Mouse (Mus musculus) ovary, postnatal 14 days (tissue): ENCODE measurements around the gene Map3k20.

Source experiments
- DNase-seq: peaks from one replicate; pipeline ENCODE4 v3.0.0; 2022; ENCODE audit warnings: low spot score

The Map3k20 gene

DNA sequence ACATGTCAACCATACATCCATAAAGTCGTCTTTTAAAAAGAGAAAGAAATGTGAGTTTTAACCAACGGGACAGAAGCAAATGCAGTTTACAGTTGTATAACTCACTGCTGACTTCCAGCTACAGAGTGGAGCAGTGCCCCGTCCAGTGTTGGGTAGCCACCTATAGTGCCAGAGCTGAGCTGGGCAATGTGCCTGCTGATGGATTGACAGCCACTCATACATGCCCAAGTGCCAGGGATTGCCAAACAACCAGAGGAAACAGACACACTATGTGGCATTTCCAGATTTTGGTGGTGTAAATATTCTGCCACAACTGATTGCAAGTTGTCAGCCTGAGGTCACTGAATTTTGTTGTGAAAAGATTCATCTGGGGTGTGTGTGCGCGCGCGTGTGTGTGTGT is 139.2 kb downstream of the Map3k20 start:
- no peak for DNase-seq

DNA sequence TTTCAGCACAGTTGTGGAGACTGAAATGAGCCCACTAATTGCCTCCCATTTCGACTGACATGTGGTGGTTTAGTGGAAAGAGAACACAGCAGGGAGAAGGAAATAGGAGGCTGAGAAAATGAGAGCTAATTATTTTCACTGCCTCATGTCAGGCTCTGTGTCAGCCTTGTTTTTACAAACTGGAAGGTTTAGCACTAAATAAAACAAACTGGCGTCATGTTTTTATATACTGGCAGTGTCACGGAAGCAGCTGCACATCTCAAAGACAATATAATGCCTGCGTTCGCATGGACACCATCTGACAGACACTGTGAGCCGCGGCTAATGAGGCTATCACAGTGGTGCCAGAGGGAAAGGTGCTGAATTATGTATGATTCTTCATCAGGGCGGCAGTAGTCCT is 141.3 kb downstream of the Map3k20 start:
- no peak for DNase-seq

- DNase-seq: no peak
Measured at GRCm38 (mm10) chr2:72427288-72427687, 141.9 kb downstream of the Map3k20 start.

DNA sequence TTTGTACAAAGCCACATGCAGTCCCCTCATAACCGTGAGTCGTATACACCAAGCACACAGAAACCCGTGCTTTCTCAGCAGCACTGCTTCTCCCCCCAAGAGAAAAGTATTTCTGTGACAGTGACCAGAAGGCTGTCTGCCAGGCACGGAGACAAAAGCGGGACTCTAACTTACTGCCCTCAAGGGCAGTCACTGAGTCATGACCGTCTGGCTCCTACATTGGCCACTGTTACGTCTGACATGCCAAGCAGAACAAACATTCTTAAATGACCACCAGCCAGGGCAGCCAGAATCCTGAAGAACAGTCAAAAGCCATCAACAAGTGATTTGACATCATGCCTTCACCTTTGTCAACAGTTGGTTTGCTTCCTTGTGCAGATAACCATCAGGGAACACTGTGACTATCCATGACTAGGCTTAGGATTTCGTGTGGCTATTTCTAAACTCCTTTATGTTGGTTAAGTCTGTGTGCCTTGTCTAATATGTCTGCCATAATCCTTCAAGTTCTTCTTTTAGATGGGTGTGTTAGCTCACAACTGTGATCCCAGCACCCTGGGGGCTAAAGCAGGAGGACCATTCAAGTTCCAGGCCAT is 153.6 kb downstream of the Map3k20 start:
- no peak for DNase-seq

DNA sequence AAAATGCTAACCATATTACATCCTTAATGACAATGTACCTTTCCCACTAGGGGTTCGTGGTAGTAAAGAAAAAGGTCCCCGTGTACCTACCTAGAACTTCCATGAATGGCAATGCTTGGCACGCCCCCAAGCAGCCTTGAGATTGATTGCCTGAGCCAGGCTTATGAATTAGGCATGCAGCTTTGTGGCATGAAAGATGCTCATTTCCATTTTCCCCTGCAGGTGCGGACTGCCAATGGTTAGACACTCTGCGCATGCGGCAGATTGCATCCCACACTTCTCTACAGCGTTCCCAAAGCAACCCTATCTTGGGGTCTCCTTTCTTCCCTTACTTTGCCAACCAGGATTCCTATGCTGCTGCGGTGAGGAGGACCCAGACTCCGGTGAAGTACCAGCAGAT is 155.6 kb downstream of the Map3k20 start:
- no peak for DNase-seq

- DNase-seq: no peak
Measured at GRCm38 (mm10) chr2:72442825-72443224, 157.4 kb downstream of the Map3k20 start.

DNA sequence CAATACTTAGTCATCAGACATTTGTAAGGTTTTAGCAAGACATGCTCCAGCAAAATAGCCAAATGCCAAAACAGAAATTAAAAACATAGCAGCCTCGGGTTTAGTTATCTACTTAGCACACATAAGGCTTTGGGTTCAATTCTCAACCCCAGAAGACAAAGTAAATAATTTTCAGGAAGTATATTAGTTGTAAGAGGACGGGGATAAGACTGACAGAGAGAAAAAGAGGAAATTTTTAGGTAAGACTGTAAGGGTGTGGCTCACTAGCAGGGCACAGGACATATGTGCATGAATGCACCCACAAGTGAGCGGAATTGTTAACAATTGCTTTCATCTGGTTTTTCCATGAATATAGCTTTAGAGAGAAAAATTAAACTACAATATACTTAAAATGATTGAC is 158.5 kb downstream of the Map3k20 start:
- no peak for DNase-seq

- no peak for DNase-seq
Measured at GRCm38 (mm10) chr2:72446106-72446505, 160.7 kb downstream of the Map3k20 start.

DNA sequence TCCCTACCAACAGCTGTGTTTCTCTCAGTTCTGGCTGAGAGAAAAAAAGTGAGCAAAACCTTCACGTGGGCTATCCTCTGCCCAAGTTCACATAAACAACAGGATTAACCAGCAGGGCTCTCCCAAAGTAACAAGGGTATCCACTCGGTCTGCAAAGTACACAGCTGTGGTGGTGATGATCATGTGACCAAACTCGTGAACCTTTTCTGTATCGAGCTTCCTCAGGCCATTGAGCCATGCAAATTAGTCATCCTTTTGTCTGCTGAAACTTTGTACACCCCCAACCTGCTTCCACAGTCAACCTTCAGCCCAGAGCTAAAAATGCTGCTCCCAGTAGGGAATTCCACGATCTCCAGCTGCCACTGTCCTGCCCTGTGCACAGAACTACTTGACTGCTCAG is 161.2 kb downstream of the Map3k20 start:
- no peak for DNase-seq

DNA sequence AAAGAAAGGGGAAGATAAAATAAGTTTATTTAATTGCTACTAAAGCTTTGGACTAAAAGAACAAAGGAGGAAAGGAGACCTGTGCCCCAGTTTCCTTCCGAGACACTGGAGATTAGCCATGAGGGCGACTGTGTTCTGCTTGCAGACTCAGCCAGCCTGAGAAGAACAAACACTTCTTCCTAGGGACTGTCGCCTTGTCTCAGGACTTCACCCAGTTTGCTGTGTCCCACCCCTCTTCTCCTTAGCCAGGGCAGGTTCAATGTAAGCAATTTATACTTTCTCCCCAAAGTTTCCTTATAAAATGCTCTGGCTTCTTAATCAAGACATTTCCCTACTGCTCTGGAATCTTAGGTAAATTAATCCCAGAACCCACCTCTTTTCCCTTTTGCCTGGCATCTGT is 168.1 kb downstream of the Map3k20 start:
- no peak for DNase-seq

GRCm38 (mm10) chr2:72456189-72456588 is 170.8 kb downstream of the Map3k20 start:
- no peak for DNase-seq

DNA sequence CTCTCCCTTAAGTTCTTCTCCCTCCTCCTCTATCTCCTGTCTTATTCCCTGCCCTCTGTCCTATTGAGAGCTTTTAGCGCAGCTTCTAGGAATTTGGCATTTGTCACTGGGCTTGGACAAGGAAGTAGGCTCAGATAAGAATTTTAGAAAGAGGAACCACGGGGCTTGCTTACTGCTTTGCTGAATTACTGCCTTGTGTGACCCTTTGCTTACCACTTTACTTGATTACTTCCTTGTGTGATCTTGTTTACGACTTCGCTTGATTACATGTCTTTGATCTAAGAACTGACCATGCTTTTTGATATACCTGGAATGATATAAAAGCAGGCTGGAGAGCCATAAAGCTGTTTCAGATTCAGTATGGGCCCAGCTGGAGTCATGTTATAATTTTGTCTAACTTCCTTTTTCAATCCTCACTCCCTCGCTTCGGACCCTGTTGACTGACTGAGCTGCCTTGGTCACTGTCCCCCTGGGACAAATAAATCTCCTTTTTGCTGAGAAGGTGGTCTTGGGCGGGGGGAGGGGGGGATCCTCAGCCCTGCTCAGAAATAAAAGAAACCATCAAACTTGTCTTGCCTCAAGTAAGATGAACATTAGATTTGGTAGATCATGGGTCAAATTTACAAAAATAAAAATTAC is 179.1 kb downstream of the Map3k20 start:
- DNase-seq: no peak

GRCm38 (mm10) chr2:72467604-72468003 is 182.2 kb downstream of the Map3k20 start:
- DNase-seq: no peak

DNA sequence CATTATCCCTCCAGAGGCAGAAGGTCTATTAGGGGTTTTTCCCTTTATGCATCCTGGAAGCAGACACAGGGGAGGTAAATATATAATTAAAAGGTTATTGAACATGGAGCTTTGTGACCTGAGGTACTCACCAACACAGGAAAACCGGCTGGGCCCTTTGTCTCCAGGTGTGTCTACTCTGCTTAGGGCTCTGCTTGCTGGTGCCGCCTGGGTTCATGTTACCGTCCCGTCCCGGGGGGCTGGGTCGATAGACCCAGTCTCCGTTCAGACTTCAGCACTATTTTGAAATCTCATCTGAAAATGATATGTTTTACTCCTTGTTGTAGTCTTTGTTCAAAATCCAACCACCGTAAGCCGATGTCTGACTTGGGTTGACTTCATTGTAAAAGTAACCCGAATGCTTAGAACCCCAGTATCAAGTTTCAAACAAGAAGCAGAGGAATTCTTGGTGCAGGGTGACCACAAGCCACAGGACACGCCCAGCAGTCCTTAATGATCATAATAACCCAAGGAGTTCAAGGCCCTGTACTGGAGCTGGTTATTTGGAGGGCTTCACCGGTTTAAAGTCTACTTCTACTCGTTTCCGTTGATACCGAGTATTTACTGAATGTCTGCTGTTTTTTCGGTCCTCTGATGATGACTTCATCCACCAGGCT is 186.1 kb downstream of the Map3k20 start:
- no peak for DNase-seq

DNA sequence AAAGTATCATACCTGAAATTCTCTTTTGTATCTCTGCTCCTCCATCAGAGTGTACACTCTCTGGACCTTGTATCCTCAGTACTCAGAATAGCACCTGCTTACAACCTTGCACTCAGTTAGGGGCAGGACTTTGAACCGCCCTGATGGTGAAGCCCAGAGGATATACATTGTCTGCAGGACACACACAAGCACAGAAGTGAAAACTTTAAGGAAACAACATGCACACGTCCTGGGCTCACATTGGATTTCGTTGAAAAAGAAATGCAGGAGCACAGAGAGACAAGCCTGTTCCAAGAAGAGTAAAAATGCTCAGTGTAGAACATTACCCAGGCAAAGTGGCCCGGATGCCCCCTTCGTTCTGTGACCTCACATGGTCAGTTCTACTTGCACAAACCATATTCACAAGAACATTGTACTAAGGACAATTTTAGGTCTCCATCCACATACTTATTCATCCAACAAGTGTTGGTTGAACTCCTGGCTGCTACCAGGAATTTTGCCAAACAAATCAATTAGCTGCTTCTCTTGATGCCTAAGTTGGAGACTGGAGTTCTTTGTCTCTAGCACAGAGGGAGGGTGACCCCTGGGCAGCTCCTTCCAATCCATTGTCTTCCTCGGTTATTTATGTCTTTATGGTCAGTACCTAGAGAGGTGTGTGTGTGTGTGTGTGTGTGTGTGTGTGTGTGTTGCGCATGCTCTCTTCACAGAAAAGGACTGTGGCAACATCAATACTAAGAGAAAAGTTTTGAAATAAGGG is 189.3 kb downstream of the Map3k20 start:
- DNase-seq: no peak

GRCm38 (mm10) chr2:72475423-72475796 is 190.0 kb downstream of the Map3k20 start:
- DNase-seq: no peak

GRCm38 (mm10) chr2:72475797-72476485 is 190.5 kb downstream of the Map3k20 start, which contains the start of gene Cdca7:
TSS of gene Cdca7 (plus strand) at chr2:72476159.
- peak; percentile 74 for DNase-seq

GRCm38 (mm10) chr2:72476486-72477211 is 191.2 kb downstream of the Map3k20 start:
- DNase-seq: peak; percentile 17

DNA sequence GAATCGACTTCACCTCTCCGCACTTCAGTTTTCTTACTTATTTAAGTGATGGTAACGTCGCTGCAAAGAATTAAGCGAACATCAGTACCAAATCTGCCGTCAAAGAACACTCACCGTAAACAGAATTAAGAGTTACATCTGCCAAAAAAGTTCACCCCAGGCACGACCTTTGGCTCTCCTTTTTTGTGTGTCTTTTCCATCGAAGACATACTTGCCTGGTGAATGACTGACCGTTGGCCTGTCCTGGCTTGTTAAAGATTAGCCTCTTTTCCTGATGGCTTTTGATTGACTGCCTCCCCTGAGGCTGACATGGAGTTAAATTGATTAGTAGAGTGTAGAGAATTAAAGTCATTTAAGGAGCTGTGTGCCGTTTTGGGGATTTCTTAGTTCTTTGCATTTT is 191.8 kb downstream of the Map3k20 start:
- no peak for DNase-seq

DNA sequence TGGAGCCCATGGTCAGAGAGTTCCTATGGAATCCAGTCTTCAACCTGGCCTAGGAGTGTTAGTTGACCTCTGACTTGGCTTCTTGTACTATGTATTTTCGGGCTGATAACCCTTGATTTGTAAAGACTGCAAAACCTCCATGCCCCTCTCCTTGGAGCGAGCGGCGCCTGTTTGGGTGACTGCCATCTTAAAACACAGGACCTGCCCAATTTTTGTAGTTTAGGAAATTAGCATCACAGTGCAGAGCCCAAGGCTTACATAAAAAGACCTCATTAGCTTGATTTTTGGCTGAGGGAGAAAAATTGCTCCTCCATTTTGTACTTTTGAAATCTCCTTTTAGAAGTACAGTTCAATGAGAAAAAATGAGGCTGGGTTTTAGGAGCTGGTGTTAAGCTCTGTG is 192.7 kb downstream of the Map3k20 start:
- no peak for DNase-seq

- no peak for DNase-seq
Measured at GRCm38 (mm10) chr2:72478921-72479320, 193.5 kb downstream of the Map3k20 start.

DNA sequence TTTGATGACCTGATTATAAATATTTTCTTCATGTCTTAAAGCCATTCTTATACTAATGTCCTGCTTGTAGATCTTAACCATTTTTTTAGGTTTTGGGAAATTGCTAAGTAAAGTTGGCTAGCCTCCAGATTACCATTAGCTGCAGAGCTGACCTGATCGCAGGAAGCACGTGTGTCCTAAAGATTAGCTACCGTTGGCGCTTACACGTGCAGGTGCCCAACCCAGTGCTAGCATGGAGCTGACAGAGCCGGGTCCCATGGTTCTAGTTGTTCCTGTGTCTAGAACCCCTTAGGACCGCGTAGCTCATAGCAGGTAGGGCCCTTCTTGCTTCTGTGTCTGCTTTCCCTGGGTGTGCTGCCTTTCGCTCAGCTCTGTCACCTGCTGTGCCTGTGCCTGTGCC is 194.4 kb downstream of the Map3k20 start:
- no peak for DNase-seq
